Mouse (Mus musculus): ENCODE data around the gene Dip2a.

DNA sequence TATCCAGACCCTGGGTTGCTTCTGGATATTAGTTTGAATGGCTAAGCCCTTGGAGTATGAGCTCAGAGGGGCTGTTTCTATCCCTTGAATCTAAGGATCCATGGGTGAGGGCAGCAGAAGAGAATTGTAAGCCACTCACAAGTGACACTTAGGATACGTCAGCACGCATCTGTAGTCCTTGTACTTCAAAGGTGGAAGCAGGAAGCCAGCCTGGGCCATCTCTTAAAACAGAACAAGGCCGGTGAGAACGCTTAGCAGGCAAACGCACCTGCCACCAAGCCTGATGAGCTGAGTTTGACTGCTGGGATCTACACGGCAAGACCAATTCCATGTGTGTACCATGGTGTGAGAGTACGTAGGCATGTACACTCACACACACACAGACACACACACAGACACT is 87.9 kb downstream of the Dip2a start:
- TF ChIP-seq CTCF (IDR thresholded peaks at IDR 0.05; ENCODE audit: low read depth) (no peak), EP300 (optimal IDR thresholded peaks at IDR 0.05) (no peak)
